Mouse (Mus musculus): Measurements from ENCODE around the gene Gng10.

DNA sequence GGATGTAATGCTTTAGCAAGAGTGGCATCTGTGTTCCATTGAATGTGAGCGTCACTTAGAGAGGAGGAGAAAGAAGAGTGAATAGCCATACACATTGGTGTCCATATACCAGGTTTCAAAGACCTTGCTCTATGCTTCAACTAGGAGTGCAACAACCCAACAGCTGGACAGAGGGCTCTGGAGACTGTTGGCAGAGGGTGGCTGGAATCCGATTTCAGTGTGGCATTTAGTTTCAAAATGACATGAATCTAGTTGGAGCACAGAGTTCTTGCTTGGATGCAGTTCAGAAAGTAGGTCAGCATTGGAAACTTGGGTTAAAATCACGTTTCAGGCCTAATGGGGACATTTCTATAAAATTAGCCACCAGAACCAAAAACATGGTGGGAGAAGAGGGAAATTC, 19.7 kb upstream of the Gng10 start:
- TF ChIP-seq CTCF (IDR thresholded peaks at IDR 0.05; ENCODE audit: extremely low read depth, insufficient read depth, insufficient read length, insufficient replicate concordance) = no peak
- TF ChIP-seq POLR2A (IDR thresholded peaks at IDR 0.05; ENCODE audit: low read depth, low read length) = no peak
